Mouse (Mus musculus): Measurements from ENCODE around the gene Rcc1.

Gene Rcc1

GRCm38 (mm10) chr4:132353481-132353885, at the start of gene Rcc1:
Rcc1 (minus strand) TSS chr4:132353605.
- in situ Hi-C loops (cut with MseI, MboI), result no loop called here

GRCm38 (mm10) chr4:132401016-132401415, 47.6 kb upstream of the Rcc1 start:
- in situ Hi-C loops (cut with MseI, MboI), result no loop called here

- in situ Hi-C loops (cut with MseI, MboI), result no loop called here
Observed at GRCm38 (mm10) chr4:132398863-132399262, 45.5 kb upstream of the Rcc1 start.

- in situ Hi-C loops (cut with MseI, MboI), result no loop called here
Observed at GRCm38 (mm10) chr4:132398045-132398774, 44.8 kb upstream of the Rcc1 start.

GRCm38 (mm10) chr4:132397120-132397519, 43.7 kb upstream of the Rcc1 start:
- in situ Hi-C loops (cut with MseI, MboI), result no loop called here

GRCm38 (mm10) chr4:132396251-132396650, 42.8 kb upstream of the Rcc1 start:
- in situ Hi-C loops (cut with MseI, MboI), result no loop called here

GRCm38 (mm10) chr4:132391063-132391740, 37.8 kb upstream of the Rcc1 start:
- in situ Hi-C loops (cut with MseI, MboI), result no loop called here

GRCm38 (mm10) chr4:132389302-132389701, 35.9 kb upstream of the Rcc1 start:
- in situ Hi-C loops (cut with MseI, MboI), result no loop called here

- in situ Hi-C loops (cut with MseI, MboI), result no loop called here
Observed at GRCm38 (mm10) chr4:132387617-132388016, 34.2 kb upstream of the Rcc1 start.

GRCm38 (mm10) chr4:132386846-132387245, 33.4 kb upstream of the Rcc1 start:
- in situ Hi-C loops (cut with MseI, MboI), result no loop called here

- in situ Hi-C loops (cut with MseI, MboI), result no loop called here
Observed at GRCm38 (mm10) chr4:132385771-132386410, 32.5 kb upstream of the Rcc1 start.

GRCm38 (mm10) chr4:132383455-132383854, 30.1 kb upstream of the Rcc1 start:
- in situ Hi-C loops (cut with MseI, MboI), result no loop called here

- in situ Hi-C loops (cut with MseI, MboI), result no loop called here
Observed at GRCm38 (mm10) chr4:132382296-132382695, 28.9 kb upstream of the Rcc1 start.

GRCm38 (mm10) chr4:132380965-132381616, 27.7 kb upstream of the Rcc1 start:
- in situ Hi-C loops (cut with MseI, MboI), result no loop called here

GRCm38 (mm10) chr4:132373820-132374219, 20.4 kb upstream of the Rcc1 start:
- in situ Hi-C loops (cut with MseI, MboI), result no loop called here

GRCm38 (mm10) chr4:132369953-132370750, 16.7 kb upstream of the Rcc1 start:
- in situ Hi-C loops (cut with MseI, MboI), result no loop called here

GRCm38 (mm10) chr4:132367480-132368201, 14.2 kb upstream of the Rcc1 start:
- in situ Hi-C loops (cut with MseI, MboI), result no loop called here

GRCm38 (mm10) chr4:132365450-132366060, 12.2 kb upstream of the Rcc1 start:
- in situ Hi-C loops (cut with MseI, MboI), result no loop called here

GRCm38 (mm10) chr4:132363487-132363886, 10.1 kb upstream of the Rcc1 start:
- in situ Hi-C loops (cut with MseI, MboI), result no loop called here

- in situ Hi-C loops (cut with MseI, MboI), result no loop called here
Observed at GRCm38 (mm10) chr4:132359510-132359909, 6.1 kb upstream of the Rcc1 start.

Measured in mouse trophoblast stem cell (cell line).